Mouse (Mus musculus) adrenal gland, postnatal 14 days (tissue): ENCODE measurements around the gene Phf11d. TPM values are rescaled to one million over a fixed set of nuclear protein-coding genes. Genes with fewer than 3 reads are reported as not detected.
A peak's percentile ranks its signal among the peaks of the same experiment; 100 is the strongest.
"Not testable (repeated sequence)": the region's sequence is repeated elsewhere in the genome, so short reads cannot be mapped to it uniquely, and the experiment has no call there.

Experiments
- DNase-seq: peaks from one replicate; pipeline ENCODE4 v3.0.0; 2021; ENCODE audit warnings: mixed read lengths
- long read RNA-seq, 2 experiments: library from polyadenylated mRNA; stranded (forward); transcript quantifications; one replicate each; pipeline ENCODE4 v2.0.0; 2021
- total RNA-seq: library from RNA; stranded (reverse); gene quantifications from 2 replicates; pipeline ENCODE4 v1.2.3, GENCODE M21; 2021

The Phf11d gene
- 4.1 and 6.5 TPM in 2 replicates for total RNA-seq
- long read RNA-seq, experiment 1, partial matches to known transcripts = 0 of 4 reads
- long read RNA-seq, experiment 1, other reads (novel, unspliced or antisense) = 1 of 4 reads
- long read RNA-seq, experiment 2, partial matches to known transcripts = 0 of 4 reads
- long read RNA-seq, experiment 2, other reads (novel, unspliced or antisense) = 0 of 4 reads

- peak; percentile 22 for DNase-seq
Observed at GRCm38 (mm10) chr14:59365244-59365644, at the start of gene Phf11d. Phf11d (minus strand) TSS chr14:59365470.

- not testable (repeated sequence) for DNase-seq
Observed at GRCm38 (mm10) chr14:59414979-59415378, 49.7 kb upstream of the Phf11d start.

GRCm38 (mm10) chr14:59396999-59397398 lies 31.7 kb upstream of the Phf11d start:
- peak; percentile 6 for DNase-seq

GRCm38 (mm10) chr14:59395281-59395680 lies 30.0 kb upstream of the Phf11d start, which contains the start of gene Phf11c:
Phf11c (minus strand) TSS chr14:59395381.
- no peak for DNase-seq

- peak; percentile 7 for DNase-seq
Observed at GRCm38 (mm10) chr14:59390181-59390580, 24.9 kb upstream of the Phf11d start.

GRCm38 (mm10) chr14:59389532-59389931 lies 24.3 kb upstream of the Phf11d start:
- no peak for DNase-seq

- DNase-seq = no peak
Observed at GRCm38 (mm10) chr14:59370348-59371068, 5.2 kb upstream of the Phf11d start.

GRCm38 (mm10) chr14:59366386-59367105 lies 1.3 kb upstream of the Phf11d start:
- no peak for DNase-seq

- DNase-seq = not testable (repeated sequence)
Observed at GRCm38 (mm10) chr14:59341189-59341588, 24.1 kb downstream of the Phf11d start, which contains the start of gene Phf11b. Phf11b (minus strand) TSS chr14:59341351.

- DNase-seq = no peak
Observed at GRCm38 (mm10) chr14:59339541-59339940, 25.7 kb downstream of the Phf11d start.

GRCm38 (mm10) chr14:59336056-59336455 lies 29.2 kb downstream of the Phf11d start:
- DNase-seq = not testable (repeated sequence)

GRCm38 (mm10) chr14:59330499-59330898 lies 34.8 kb downstream of the Phf11d start:
- DNase-seq = peak; percentile 25

GRCm38 (mm10) chr14:59319970-59320369 lies 45.3 kb downstream of the Phf11d start:
- DNase-seq = not testable (repeated sequence)

- DNase-seq = not testable (repeated sequence)
Observed at GRCm38 (mm10) chr14:59319036-59319435, 46.2 kb downstream of the Phf11d start.

Other genes starting within 250 kb of the Phf11d start
- gene 1700129C05Rik, start 222.6 kb downstream of the Phf11d start, total RNA-seq = not detected in 2 replicates
- not detected in 2 replicates for gene Gm5142, start 186.7 kb downstream of the Phf11d start, total RNA-seq
- 25.5 and 32.2 TPM in 2 replicates for gene Rcbtb1, start 164.3 kb downstream of the Phf11d start, total RNA-seq
- not detected in 2 replicates for gene Gm6904, start 105.3 kb downstream of the Phf11d start, total RNA-seq
- gene Phf11a, start 67.9 kb downstream of the Phf11d start, total RNA-seq = 0.37 and 0.56 TPM in 2 replicates
- 0.82 and 3.0 TPM in 2 replicates for gene Phf11b, start 24.1 kb downstream of the Phf11d start, total RNA-seq
- 0.96 and 1.3 TPM in 2 replicates for gene Phf11c, start 29.9 kb upstream of the Phf11d start, total RNA-seq
- 9.2 and 12.7 TPM in 2 replicates for gene Setdb2, start 75.4 kb upstream of the Phf11d start, total RNA-seq
- gene Cab39l, start 75.5 kb upstream of the Phf11d start, total RNA-seq = 34.5 and 42.0 TPM in 2 replicates
- gene Cdadc1, start 232.5 kb upstream of the Phf11d start, total RNA-seq = 56.4 and 70.4 TPM in 2 replicates